Mouse (Mus musculus): ENCODE measurements around the gene Fmnl3. TPM values are rescaled to one million over a fixed set of nuclear protein-coding genes. Genes with fewer than 3 reads are reported as not detected.

Gene Fmnl3
- polyA plus RNA-seq, 1 experiment from 2014 or later, result 9.3 TPM

DNA sequence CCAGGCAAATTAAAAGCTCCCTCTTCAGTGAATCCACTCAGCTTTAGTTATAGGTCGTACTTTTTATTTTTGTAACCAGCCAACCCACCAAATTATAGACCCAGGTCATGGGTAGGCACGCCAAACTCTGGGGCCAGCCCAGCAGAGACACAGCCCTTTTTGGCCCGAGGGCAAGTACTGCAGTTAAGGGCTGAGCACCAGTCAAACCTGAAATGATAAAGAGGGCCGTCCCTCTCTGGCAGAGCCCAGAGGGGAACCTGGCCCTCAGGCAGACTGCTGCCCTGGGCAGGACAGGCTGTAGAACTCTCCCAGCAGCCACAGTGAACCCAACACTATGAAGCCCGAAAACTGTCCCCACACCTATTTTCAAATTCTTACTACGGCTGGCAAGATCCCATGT, 13.8 kb downstream of the Fmnl3 start:
- H3K4me3 ChIP-seq, result no peak overlapping the region
- no peaks in the 10 kb centered on the region for H3K36me3 ChIP-seq
- no peak overlapping the region for H3K27ac ChIP-seq (replicated peaks)
- H3K4me2 ChIP-seq, result no peak overlapping the region
- H3K4me1 ChIP-seq (replicated peaks), result peaks cover 14% of the 10 kb centered on the region; the same call in 1 of the 2 replicates
- no peaks in the 10 kb centered on the region for H3K27me3 ChIP-seq
- H3K9ac ChIP-seq, result no peak overlapping the region
- ATAC-seq (ENCODE audit: low read depth), result no peak
- no peaks in the 10 kb centered on the region for H3K9me3 ChIP-seq
- 79% methylated on average over 6 of the region's 6 CpGs for WGBS

- no peak overlapping the region for H3K4me3 ChIP-seq
- H3K27me3 ChIP-seq, result no peaks in the 10 kb centered on the region
- WGBS, result 75% methylated on average over 6 of the region's 6 CpGs
- H3K9ac ChIP-seq, result no peak overlapping the region
- H3K4me1 ChIP-seq (replicated peaks), result peaks cover 14% of the 10 kb centered on the region; the same call in 1 of the 2 replicates
- H3K4me2 ChIP-seq, result no peak overlapping the region
- H3K9me3 ChIP-seq, result no peaks in the 10 kb centered on the region
- no peaks in the 10 kb centered on the region for H3K36me3 ChIP-seq
- H3K27ac ChIP-seq (replicated peaks), result no peak overlapping the region
- no peak for ATAC-seq (ENCODE audit: low read depth)
These were observed 14.6 kb downstream of the Fmnl3 start for GRCm38 (mm10) chr15:99355660-99356059.

DNA sequence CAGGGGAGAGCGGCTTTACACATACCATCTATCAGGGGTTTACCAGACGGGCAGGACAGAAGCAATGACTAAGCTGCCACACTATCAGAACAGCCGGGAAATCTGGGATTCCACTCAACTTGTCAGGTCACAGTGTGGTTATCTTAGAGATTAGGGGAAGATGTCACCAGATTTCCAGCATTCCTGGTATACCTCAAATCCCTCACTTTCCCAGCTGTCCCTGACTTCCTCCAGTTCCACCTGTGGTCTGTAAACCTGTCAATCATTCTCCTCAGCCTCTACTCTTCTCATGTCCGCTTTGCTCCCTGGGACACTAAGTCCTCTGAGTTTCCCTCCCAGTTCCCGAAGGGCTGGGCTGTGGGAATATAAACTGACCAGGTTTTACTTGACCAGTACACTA, 18.0 kb downstream of the Fmnl3 start:
- no peak for ATAC-seq (ENCODE audit: low read depth)
- H3K27me3 ChIP-seq, result no peaks in the 10 kb centered on the region
- no peaks in the 10 kb centered on the region for H3K36me3 ChIP-seq
- H3K4me1 ChIP-seq (replicated peaks), result peaks cover 18% of the 10 kb centered on the region; the same call in 1 of the 2 replicates
- no peaks in the 10 kb centered on the region for H3K9me3 ChIP-seq
- H3K4me2 ChIP-seq, result no peak overlapping the region
- 85% methylated on average over 5 of the region's 5 CpGs for WGBS
- no peak overlapping the region for H3K4me3 ChIP-seq
- no peak overlapping the region for H3K27ac ChIP-seq (replicated peaks)
- H3K9ac ChIP-seq, result no peak overlapping the region

GRCm38 (mm10) chr15:99351610-99352009, 18.7 kb downstream of the Fmnl3 start:
- H3K4me2 ChIP-seq, result no peak overlapping the region
- H3K4me1 ChIP-seq (replicated peaks), result peaks cover 18% of the 10 kb centered on the region; the same call in 1 of the 2 replicates
- H3K36me3 ChIP-seq, result no peaks in the 10 kb centered on the region
- no peak for ATAC-seq (ENCODE audit: low read depth)
- WGBS, result 88% methylated on average over 6 of the region's 6 CpGs
- no peak overlapping the region for H3K9ac ChIP-seq
- H3K4me3 ChIP-seq, result no peak overlapping the region
- H3K27ac ChIP-seq (replicated peaks), result no peak overlapping the region
- H3K27me3 ChIP-seq, result no peaks in the 10 kb centered on the region
- no peaks in the 10 kb centered on the region for H3K9me3 ChIP-seq

DNA sequence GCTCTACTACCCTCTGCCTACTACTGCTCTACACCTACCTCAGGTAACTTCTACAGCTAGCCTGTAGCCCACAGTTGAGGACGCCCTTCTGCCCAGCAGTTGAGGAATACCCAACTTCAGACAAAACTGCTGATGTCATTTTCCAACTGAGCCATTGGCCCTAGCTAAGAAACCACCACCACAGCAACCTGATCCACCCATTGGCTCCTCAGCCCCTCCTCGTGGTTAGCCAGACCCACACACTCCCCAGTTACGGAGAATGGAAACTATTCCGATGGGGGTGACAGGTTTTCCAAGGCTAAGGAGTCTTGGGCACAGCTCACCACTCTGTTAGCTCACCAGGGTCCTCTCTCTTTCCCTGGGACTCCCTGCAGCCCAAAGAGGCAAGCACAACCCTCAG, 25.3 kb downstream of the Fmnl3 start:
- WGBS, result 87% methylated on average over 4 of the region's 4 CpGs

DNA sequence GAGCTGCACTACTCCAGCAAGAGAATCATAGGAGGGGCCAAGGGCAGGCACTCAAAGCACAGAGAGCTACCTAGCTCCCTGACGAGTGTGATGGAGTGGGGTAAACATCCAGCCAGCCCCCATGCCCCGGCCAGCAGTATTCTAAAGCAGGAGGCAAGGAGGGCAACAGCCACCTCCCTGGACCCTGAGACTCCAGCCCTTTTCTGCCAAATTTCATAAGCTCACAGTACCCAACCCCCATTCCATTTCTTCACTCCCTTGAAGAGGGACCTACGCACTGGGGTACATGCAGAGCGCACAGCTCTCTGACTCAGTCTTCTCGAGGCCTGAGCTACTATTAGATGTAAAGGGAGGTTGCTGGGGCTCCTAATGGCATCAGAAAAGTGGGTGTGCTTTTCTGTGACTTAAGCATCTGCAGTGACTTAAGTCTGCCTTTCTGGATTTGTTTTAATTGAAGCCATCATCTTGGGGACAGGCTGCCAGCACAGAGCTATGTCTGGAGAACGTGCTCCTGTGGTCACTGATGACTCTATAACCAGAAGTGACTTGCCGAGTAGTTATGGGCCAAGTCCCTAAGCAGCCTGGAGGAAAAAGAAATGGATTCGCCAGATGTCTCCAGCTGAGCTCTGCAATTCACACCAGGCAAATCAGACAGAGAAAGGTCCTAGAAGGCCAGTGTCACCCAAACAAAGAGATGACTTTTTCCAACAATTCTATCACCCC, 26.0 kb downstream of the Fmnl3 start:
- Histone ChIP-seq H3K27me3 (no peaks in the 10 kb centered on the region), H3K4me2 (no peak overlapping the region), H3K36me3 (no peaks in the 10 kb centered on the region), H3K4me1 (replicated peaks) (peaks cover 45% of the 10 kb centered on the region), H3K9me3 (no peaks in the 10 kb centered on the region), H3K27ac (replicated peaks) (peak overlapping the region; percentile 61), H3K9ac (0 out of 2 replicates have a peak overlapping the region, but pooled peaks have one; percentile 12), H3K4me3 (no peak overlapping the region)
- no peak for ATAC-seq (ENCODE audit: low read depth)
- 64% methylated on average over 8 of the region's 8 CpGs for WGBS

More for the DNA sequence above, 25.3 kb downstream of the Fmnl3 start:
- no peak for ATAC-seq (ENCODE audit: low read depth)
- Histone ChIP-seq H3K4me1 (replicated peaks) (peaks cover 41% of the 10 kb centered on the region), H3K9me3 (no peaks in the 10 kb centered on the region), H3K4me3 (no peak overlapping the region), H3K27me3 (no peaks in the 10 kb centered on the region), H3K27ac (replicated peaks) (no peak overlapping the region), H3K36me3 (no peaks in the 10 kb centered on the region), H3K4me2 (no peak overlapping the region), H3K9ac (no peak overlapping the region)

DNA sequence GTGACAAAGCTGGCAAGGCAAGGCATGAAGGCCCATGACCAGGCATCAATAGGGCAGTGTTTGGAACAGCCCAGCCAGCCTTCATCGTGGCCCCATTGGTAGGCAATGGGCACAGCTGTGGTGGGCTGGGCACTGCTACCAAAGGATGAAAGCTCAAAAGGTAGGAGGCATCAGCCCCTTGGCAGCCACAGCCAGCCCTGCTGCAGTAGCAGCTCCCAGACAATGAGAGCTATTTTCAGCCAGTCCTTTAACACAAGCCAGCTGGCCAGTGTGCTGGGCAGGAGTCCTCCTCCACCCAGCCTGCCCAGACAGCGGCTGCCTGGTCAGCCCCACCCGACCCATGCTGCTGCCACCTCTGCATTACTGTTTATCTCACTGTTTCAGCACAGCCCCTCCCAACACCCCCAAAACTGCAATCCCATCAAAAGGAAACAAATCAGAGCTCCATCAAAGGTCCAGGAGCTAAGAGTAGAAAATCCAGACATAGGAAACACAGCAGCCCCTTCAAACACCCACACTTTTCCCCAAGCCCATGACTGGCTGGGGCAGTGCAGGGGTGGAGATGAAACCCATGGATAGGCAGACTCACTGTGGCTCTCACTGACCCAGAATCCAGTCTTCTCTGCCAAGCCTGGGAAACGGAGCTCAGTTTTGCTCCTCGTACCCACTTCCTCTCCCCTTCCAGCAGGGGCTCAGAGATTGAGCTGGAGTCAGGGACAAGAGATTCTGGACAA, 26.7 kb downstream of the Fmnl3 start:
- H3K4me1 ChIP-seq (replicated peaks), result peaks cover 47% of the 10 kb centered on the region
- H3K4me2 ChIP-seq, result no peak overlapping the region
- H3K36me3 ChIP-seq, result no peaks in the 10 kb centered on the region
- H3K27me3 ChIP-seq, result no peaks in the 10 kb centered on the region
- WGBS, result 63% methylated on average over 5 of the region's 5 CpGs
- H3K9me3 ChIP-seq, result no peaks in the 10 kb centered on the region
- H3K4me3 ChIP-seq, result no peak overlapping the region
- ATAC-seq (ENCODE audit: low read depth), result peak; percentile 67
- peak overlapping the region; percentile 61 for H3K27ac ChIP-seq (replicated peaks)
- H3K9ac ChIP-seq, result peak overlapping the region; percentile 12; the same call in 1 of the 2 replicates

- no peaks in the 10 kb centered on the region for H3K9me3 ChIP-seq
- ATAC-seq (ENCODE audit: low read depth), result no peak
- H3K4me3 ChIP-seq, result no peak overlapping the region
- no peaks in the 10 kb centered on the region for H3K36me3 ChIP-seq
- H3K27me3 ChIP-seq, result no peaks in the 10 kb centered on the region
- no peak overlapping the region for H3K4me2 ChIP-seq
- 58% methylated on average over 9 of the region's 9 CpGs for WGBS
- H3K4me1 ChIP-seq (replicated peaks), result peaks cover 47% of the 10 kb centered on the region
- no peak overlapping the region for H3K27ac ChIP-seq (replicated peaks)
- H3K9ac ChIP-seq, result no peak overlapping the region
These were observed 27.9 kb downstream of the Fmnl3 start for GRCm38 (mm10) chr15:99342194-99342981.

DNA sequence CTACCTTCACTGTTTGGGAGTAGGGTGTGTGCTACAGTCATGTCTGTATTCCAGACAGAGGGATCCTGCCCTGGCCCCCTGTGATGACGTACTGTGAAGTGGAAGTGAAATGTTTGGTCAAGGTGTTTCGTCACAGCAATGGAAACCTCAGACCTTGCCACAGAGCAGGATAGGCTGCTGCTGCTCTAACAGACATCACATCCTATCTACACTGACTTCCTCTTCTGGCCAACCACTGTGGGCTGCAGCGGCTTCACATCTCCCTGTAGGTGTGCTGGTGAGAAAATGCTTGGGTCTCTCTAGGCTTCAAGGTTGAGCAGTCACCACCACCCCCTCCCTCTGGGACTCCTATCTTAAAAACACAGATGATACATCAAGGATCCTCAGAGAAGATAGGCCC, 29.2 kb downstream of the Fmnl3 start:
- WGBS, result 89% methylated on average over 3 of the region's 3 CpGs
- ATAC-seq (ENCODE audit: low read depth), result no peak
- no peak overlapping the region for H3K4me2 ChIP-seq
- H3K27me3 ChIP-seq, result no peaks in the 10 kb centered on the region
- no peak overlapping the region for H3K27ac ChIP-seq (replicated peaks)
- no peaks in the 10 kb centered on the region for H3K9me3 ChIP-seq
- H3K36me3 ChIP-seq, result no peaks in the 10 kb centered on the region
- peaks cover 47% of the 10 kb centered on the region for H3K4me1 ChIP-seq (replicated peaks)
- no peak overlapping the region for H3K9ac ChIP-seq
- H3K4me3 ChIP-seq, result no peak overlapping the region

DNA sequence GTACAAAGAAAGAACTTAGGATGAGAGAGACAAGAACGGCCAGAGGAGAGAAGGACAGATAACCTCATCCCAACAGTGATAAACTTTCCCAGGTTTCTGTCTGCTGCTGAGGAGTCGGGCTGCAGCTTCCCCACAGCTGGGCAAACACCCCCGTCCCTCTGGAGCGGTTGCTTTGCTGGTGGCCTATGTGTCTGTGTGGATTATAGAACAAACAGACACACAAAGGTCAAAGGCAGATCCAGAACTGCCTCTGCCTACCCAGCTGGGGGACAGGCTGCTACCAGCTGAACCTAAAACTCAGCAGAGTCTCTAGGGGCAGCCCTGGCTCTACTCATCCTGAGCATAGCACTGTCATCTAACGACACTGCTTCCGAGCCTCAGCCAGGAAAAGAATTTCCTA, 30.6 kb downstream of the Fmnl3 start:
- H3K4me1 ChIP-seq (replicated peaks), result peaks cover 48% of the 10 kb centered on the region
- no peak overlapping the region for H3K4me2 ChIP-seq
- H3K27me3 ChIP-seq, result no peaks in the 10 kb centered on the region
- ATAC-seq (ENCODE audit: low read depth), result no peak
- no peak overlapping the region; the same call in 1 of the 2 replicates for H3K27ac ChIP-seq (replicated peaks)
- no peaks in the 10 kb centered on the region for H3K9me3 ChIP-seq
- H3K9ac ChIP-seq, result no peak overlapping the region
- H3K4me3 ChIP-seq, result no peak overlapping the region
- WGBS, result 66% methylated on average over 6 of the region's 6 CpGs
- H3K36me3 ChIP-seq, result no peaks in the 10 kb centered on the region

DNA sequence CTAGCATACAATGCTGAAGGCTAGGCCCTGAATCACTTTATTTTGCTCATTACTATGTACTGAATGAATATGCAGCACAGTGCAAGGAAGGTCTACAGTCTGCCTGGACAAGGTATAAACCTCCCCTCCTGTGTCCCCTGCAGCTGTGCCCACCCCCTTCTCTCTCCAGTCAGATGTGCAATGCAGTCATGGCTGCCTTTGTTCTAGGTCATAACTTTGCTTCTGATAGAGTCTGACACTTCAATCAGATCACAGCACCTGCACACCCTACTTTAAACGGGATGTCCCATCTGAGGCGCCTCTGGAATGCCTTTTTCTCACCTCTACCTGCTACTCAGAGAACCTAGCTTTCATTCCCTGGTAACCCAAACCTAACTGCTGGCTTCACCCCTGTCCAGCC, 31.4 kb downstream of the Fmnl3 start:
- Histone ChIP-seq H3K9ac (no peak overlapping the region), H3K36me3 (no peaks in the 10 kb centered on the region), H3K4me1 (replicated peaks) (peaks cover 48% of the 10 kb centered on the region), H3K4me2 (no peak overlapping the region), H3K27ac (replicated peaks) (no peak overlapping the region), H3K4me3 (no peak overlapping the region), H3K9me3 (no peaks in the 10 kb centered on the region), H3K27me3 (no peaks in the 10 kb centered on the region)
- 81% methylated on average over 2 of the region's 2 CpGs for WGBS
- ATAC-seq (ENCODE audit: low read depth), result no peak

- no peak overlapping the region for H3K9ac ChIP-seq
- no peak for ATAC-seq (ENCODE audit: low read depth)
- H3K36me3 ChIP-seq, result no peaks in the 10 kb centered on the region
- H3K27ac ChIP-seq (replicated peaks), result no peak overlapping the region
- no peak overlapping the region for H3K4me2 ChIP-seq
- no peaks in the 10 kb centered on the region for H3K27me3 ChIP-seq
- 83% methylated on average over 8 of the region's 8 CpGs for WGBS
- H3K9me3 ChIP-seq, result no peaks in the 10 kb centered on the region
- peaks cover 48% of the 10 kb centered on the region for H3K4me1 ChIP-seq (replicated peaks)
- no peak overlapping the region for H3K4me3 ChIP-seq
These were observed 34.4 kb downstream of the Fmnl3 start for GRCm38 (mm10) chr15:99335801-99336320.
